Mouse (Mus musculus) E14TG2a.4 (cell line): ENCODE results near the gene Celf1.

Experiments
- H3K27me3 ChIP-seq: 2 replicates; pipeline ENCODE4 v1.6.1; 2014; ENCODE audit warnings: low read length, control low read depth; ENCODE audit not compliant: insufficient read depth
- H3K36me3 ChIP-seq: 2 replicates; pipeline ENCODE4 v1.6.1; 2014; ENCODE audit warnings: low read length, control low read depth; ENCODE audit not compliant: insufficient read depth
- H3K4me1 ChIP-seq: replicated peaks from 2 replicates; pipeline ENCODE4 v1.6.1; 2014; ENCODE audit warnings: low read depth, low read length, control low read depth
- H3K4me3 ChIP-seq: replicated peaks from 2 replicates; pipeline ENCODE4 v1.5.1; 2014; ENCODE audit warnings: mild to moderate bottlenecking, low read length
- H3K9me3 ChIP-seq: 2 replicates; pipeline ENCODE4 v1.6.1; 2014; ENCODE audit warnings: low read length, control low read depth
- CTCF ChIP-seq: conservative IDR thresholded peaks from 2 replicates; pipeline ENCODE4 v1.5.1; 2014; ENCODE audit warnings: low read length
- NANOG ChIP-seq: IDR thresholded peaks from 2 replicates; pipeline ENCODE4 v1.6.1; 2014; ENCODE audit warnings: borderline replicate concordance, low read length, mixed read lengths
- POU5F1 ChIP-seq: IDR thresholded peaks from 2 replicates; pipeline ENCODE4 v1.6.1; 2014; ENCODE audit warnings: low read length, borderline replicate concordance

The Celf1 gene

DNA sequence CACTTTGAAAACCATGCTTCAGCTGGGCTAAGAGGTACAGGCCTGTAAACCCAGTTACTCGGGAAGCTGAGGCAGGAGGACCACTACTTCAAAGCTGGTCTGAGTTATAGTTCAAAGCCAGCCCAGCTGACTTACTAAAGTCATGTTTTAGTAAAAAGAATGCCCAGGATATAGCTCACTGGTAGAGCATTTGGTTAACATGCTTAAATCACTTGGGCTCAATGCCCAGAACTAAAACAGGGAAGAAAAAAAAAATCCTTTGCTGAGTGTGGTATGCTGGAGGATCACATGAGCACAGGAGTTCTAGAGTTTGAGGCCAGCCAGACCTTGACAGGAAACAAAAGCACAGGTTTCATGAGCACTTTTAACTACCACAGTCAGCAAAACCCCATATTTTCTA is 28.5 kb upstream of the Celf1 start:
- no peak for TF ChIP-seq NANOG
- TF ChIP-seq CTCF = no peak
- TF ChIP-seq POU5F1 = no peak
- no peaks in the 10 kb centered on the region for H3K27me3 ChIP-seq
- peaks cover 11% of the 10 kb centered on the region for H3K4me1 ChIP-seq
- H3K36me3 ChIP-seq = peaks cover 80% of the 10 kb centered on the region
- no peaks in the 10 kb centered on the region for H3K9me3 ChIP-seq
- H3K4me3 ChIP-seq = no peak overlapping the region

DNA sequence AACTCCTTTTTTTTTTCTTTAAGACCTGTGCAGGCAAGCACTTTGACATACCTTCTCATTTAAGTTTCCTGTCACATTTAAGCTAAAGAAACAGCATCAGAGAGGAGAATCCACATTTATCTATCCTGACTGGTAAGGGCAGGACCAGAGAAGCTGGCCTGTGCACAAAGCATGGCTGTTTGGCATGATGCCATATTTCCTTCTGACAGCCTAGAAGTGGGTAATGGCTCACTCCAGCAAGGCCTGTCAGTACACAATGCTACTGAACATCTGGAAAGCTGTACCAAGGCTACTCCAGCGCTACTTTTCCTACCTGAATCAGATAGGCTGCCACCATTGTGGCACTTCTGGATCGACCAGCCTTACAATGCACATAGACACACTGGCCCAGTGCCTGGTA is 26.5 kb upstream of the Celf1 start:
- H3K9me3 ChIP-seq = no peaks in the 10 kb centered on the region
- no peak overlapping the region for H3K4me3 ChIP-seq
- TF ChIP-seq POU5F1 (no peak), NANOG (no peak), CTCF (no peak)
- H3K27me3 ChIP-seq = no peaks in the 10 kb centered on the region
- peaks cover 61% of the 10 kb centered on the region for H3K36me3 ChIP-seq
- H3K4me1 ChIP-seq = peaks cover 24% of the 10 kb centered on the region

DNA sequence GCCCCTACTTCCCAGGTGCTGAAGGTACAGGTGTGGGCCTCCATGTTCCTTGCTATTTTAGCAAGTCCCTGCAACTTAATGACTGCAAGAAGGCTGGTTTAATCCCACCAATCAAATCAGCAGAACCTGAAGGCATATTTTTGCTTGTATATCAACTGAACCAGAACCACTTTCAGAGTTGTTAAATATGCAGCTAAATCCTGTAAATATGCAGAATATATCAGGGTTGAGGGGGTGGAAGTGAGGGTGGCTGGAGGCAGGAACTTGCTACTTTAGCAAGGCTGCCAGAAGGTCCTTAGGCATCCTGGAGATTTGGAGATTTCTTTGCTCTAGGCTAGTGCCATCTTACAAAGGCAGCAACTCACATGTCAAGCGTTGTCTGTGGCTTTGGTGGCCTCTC is 24.7 kb upstream of the Celf1 start:
- no peak for TF ChIP-seq POU5F1
- no peak for TF ChIP-seq NANOG
- no peak for TF ChIP-seq CTCF
- Histone ChIP-seq H3K4me3 (no peak overlapping the region), H3K27me3 (0 out of 2 replicates have a peak, but pooled peaks cover 4% of the 10 kb centered on the region), H3K4me1 (peaks cover 24% of the 10 kb centered on the region), H3K36me3 (peaks cover 43% of the 10 kb centered on the region), H3K9me3 (no peaks in the 10 kb centered on the region)

DNA sequence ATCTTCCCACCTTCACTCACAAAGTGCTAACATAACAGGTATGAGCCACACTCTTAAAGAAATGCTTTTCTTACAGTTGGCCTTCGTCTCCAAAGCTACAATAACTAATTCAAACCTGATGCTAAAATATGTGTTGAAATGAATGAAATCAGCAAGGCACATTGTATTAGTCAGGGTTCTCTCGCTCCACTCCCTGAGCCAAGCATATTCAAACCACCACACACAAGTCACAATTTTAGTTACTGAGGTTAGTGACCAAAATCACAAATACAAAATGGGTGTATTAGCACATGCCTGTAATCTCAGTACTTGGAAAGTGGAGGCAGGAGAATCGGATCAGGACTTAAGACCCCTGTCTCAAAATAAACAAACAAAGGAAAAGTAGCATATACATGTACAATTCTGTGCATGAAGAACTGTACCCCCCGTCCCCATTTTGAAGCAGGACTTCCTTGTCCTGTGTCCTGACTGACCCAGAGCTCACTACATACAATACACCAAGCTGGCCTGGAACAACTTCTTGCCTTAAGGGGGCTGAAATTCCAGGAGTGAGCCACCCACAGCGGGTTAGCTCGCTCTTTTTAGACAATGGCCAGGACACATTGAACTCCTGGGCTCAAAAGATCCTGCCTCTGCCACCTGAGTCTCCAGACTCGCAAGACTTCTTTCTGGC is 23.5 kb upstream of the Celf1 start:
- Histone ChIP-seq H3K4me1 (peaks cover 24% of the 10 kb centered on the region), H3K9me3 (no peaks in the 10 kb centered on the region), H3K27me3 (0 out of 2 replicates have a peak, but pooled peaks cover 4% of the 10 kb centered on the region), H3K4me3 (peak overlapping the region; percentile 83), H3K36me3 (peaks cover 31% of the 10 kb centered on the region)
- TF ChIP-seq NANOG = no peak
- no peak for TF ChIP-seq CTCF
- no peak for TF ChIP-seq POU5F1

DNA sequence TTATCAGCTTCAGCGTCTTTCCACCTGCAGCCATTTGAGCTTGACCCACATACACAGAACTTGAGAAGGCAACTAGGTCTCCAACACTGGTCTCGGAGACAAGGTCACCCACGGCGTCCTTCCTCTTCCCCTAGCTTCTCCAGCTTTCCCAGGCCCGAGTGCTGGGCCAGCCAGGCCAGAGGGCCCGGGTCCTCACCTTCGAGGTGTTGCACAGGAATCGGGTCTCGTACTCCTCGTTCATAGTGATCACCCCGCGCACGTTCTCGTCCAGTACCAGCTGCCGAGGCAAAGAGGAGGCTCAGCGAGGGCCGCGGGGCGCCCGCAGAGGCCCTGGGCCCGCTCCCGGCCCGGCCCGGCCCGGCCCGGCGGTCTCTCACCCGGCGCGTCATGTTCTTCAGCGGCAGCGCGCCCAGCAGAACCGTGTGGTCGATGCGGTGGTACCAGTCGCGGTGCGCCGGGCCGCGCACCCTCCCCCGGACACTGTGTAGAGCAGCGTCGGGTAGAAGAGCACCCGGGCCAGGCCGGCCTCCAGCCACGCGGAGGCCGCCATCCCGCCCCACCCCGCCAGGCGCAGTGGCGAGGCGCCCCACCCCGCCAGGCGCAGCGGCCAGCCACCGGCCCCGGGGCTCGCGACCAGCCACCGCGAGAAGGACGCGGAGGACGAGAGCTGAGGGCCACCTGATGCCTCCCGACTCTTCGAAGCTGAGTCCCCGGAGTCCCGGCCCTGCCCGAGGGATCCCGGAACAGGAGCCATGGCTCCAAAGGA is 22.8 kb upstream of the Celf1 start:
- Histone ChIP-seq H3K36me3 (peaks cover 26% of the 10 kb centered on the region), H3K4me1 (peaks cover 24% of the 10 kb centered on the region), H3K4me3 (peak overlapping the region; percentile 83), H3K27me3 (0 out of 2 replicates have a peak, but pooled peaks cover 4% of the 10 kb centered on the region), H3K9me3 (no peaks in the 10 kb centered on the region)
- TF ChIP-seq CTCF (no peak), POU5F1 (no peak), NANOG (no peak)

DNA sequence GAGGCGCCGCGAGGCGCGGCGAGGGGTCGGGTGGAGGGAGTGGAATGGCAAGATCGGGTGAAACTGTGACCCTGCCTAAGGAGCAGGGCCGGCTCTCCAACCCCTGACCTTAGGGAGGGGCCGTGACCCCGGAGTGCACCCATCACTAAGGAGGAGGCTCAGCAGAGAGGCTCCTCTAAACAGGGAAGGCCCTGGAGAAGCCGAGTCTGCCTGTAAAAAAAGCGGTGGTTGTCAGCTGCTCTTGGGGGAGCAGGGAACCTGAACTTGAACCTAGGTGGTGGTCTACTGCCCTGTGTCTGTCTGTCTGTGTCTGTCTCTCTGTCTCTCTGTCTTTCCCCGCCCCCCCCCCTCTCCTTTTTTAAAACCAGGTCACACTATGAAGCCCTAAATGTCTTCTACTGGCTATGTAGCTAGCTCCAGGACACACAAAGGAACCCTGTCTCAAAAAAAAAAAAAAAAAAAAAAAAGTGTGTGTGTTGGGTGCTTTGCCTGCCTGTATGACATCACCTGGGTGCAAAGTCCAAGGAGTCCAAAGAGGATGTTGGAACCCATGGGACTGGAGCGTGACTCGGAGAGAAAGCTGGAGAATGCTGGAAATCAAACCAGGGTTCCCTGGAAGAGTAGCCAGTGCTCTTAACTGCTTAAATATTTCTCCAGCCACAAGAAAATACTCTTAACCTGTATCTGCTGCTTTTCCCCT is 22.0 kb upstream of the Celf1 start:
- H3K27me3 ChIP-seq = 0 out of 2 replicates have a peak, but pooled peaks cover 4% of the 10 kb centered on the region
- H3K36me3 ChIP-seq = peaks cover 19% of the 10 kb centered on the region
- H3K4me1 ChIP-seq = peaks cover 24% of the 10 kb centered on the region
- peak overlapping the region; percentile 83 for H3K4me3 ChIP-seq
- TF ChIP-seq POU5F1 (no peak), CTCF (no peak), NANOG (no peak)
- no peaks in the 10 kb centered on the region for H3K9me3 ChIP-seq

DNA sequence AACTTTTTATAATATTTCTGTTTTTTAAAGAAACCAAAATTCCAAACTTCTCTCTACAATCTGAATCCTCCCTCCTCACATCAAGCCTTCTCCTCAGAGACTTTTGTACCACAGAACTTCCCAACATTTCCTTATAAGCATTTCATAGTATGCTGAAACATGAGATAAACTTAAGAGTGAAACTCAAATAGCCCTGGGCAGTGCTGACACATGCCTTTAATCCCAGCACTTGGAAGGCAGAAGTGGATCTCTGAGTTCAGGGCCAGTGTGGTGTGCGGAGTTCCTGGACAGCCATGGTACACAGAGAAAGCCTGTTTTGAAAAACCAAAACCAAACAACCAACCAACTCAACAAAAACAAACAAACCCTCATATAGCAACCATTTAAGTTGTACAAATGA is 19.0 kb upstream of the Celf1 start:
- H3K36me3 ChIP-seq = no peaks in the 10 kb centered on the region
- H3K4me1 ChIP-seq = peaks cover 18% of the 10 kb centered on the region
- TF ChIP-seq POU5F1 (no peak), CTCF (no peak), NANOG (no peak)

DNA sequence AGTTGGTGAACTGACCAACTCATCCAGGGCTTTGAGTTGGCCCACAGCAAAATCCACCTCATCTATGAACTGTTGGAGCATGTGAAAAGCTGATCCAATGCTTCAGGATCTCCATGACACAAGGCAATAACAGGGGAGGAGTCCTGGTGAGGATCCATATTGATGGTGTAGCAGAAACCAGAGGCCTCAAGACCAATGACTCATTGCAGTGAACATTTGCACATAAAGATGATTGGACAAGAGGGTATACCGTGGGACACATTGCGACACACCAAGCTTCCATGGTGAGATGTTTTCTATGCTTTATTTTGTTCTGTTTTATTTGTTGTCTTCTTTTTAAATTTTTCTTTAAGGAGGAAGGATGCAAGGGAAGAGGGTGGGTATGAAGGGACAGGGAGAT is 17.5 kb upstream of the Celf1 start:
- no peak overlapping the region for H3K4me3 ChIP-seq

More for the DNA sequence above, 19.0 kb upstream of the Celf1 start:
- Histone ChIP-seq H3K9me3 (no peaks in the 10 kb centered on the region), H3K4me3 (no peak overlapping the region), H3K27me3 (peaks cover 12% of the 10 kb centered on the region; the same call in 1 of the 2 replicates)

More for the DNA sequence above, 17.5 kb upstream of the Celf1 start:
- peaks cover 8% of the 10 kb centered on the region for H3K4me1 ChIP-seq
- TF ChIP-seq POU5F1 (no peak), CTCF (no peak), NANOG (no peak)
- no peaks in the 10 kb centered on the region for H3K9me3 ChIP-seq
- H3K36me3 ChIP-seq = no peaks in the 10 kb centered on the region
- peaks cover 12% of the 10 kb centered on the region; the same call in 1 of the 2 replicates for H3K27me3 ChIP-seq
